In the genomic region with DNA sequence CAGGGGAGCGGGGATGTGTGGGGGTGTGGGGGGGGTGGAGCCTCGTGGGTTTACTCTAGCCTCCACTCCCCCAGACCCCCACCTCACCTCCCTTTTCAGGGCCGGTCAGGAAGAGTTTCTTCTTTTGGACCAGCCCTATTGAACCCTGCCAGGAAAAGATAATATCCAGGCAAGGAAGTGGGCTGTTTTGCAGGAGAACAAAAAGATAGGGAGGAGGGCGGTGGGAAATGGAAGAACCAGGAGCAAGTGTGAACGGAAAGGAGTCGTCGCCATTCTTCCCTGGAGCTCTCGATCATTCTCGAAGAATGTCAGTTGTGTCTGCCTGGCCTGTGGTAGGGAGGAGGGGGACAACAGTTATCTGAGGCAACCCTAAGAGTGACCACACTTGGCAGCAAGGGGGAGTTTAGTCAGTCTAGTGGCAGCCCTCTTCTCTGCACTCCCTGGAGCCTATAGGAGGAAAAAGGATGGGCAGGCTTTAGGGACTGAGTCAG, we compare ENCODE assay signal across 9 mouse cellular contexts. TPM values are rescaled to one million over a fixed set of nuclear protein-coding genes. Genes with fewer than 3 reads are reported as not detected.
DNase-seq lines count a peak whose midpoint lies in the region; ATAC-seq and TF ChIP-seq lines count a peak whose summit lies in the region.
"Had no signal": no experiment of that assay in that cellular context is flagged by ENCODE, and none has a peak within 500 bp of the region (broad histone marks: within the 10 kb centered on the region; RNA-seq: fewer than 3 reads in every experiment).

No protein-coding gene starts in this region.

- H3K27me3 ChIP-seq in heart, embryonic 13.5 days (replicated peaks) = no peaks in the 10 kb centered on the region
- H3K27me3 ChIP-seq in midbrain, embryonic 13.5 days = no peaks in the 10 kb centered on the region

- H3K4me2 ChIP-seq in heart, embryonic 13.5 days = peak overlapping the region; percentile 90
- H3K4me2 ChIP-seq in midbrain, embryonic 13.5 days (replicated peaks) = peak overlapping the region; percentile 97

- H3K9me3 ChIP-seq in heart, embryonic 13.5 days = no peaks in the 10 kb centered on the region
- H3K9me3 ChIP-seq in midbrain, embryonic 13.5 days = no peaks in the 10 kb centered on the region

- intact Hi-C loops in gastrocnemius, adult 2 months (cut with DNase I) = no loop called here

- peaks cover 78% of the 10 kb centered on the region for H3K4me1 ChIP-seq in heart, embryonic 13.5 days
- peaks cover 77% of the 10 kb centered on the region for H3K4me1 ChIP-seq in midbrain, embryonic 13.5 days (replicated peaks)

- no peak for ATAC-seq in heart, embryonic 13.5 days (ENCODE audit: extremely low read depth, insufficient number of reproducible peaks, low FRiP score, low TSS enrichment)
- ATAC-seq in midbrain, embryonic 13.5 days = no peak

- TF ChIP-seq CTCF in gastrocnemius, adult 2 months (IDR thresholded peaks at IDR 0.05) = no peak

- no peak for DNase-seq in gastrocnemius, adult 2 months
- DNase-seq in gastrocnemius, adult 18-20 months (ENCODE audit: low spot score) = no peak
- DNase-seq in kidney, postnatal 10 days = peak; percentile 67
- DNase-seq in frontal cortex, adult 2 months (ENCODE audit: extremely low spot score in 1 of 2, low spot score in 1 of 2) = no peak
- no peak for DNase-seq in cerebellum, postnatal 14 days
- DNase-seq in right cerebral cortex, adult 18-20 months = no peak

- 3% methylated on average over 9 of the region's 9 CpGs for WGBS in heart, embryonic 13.5 days
- WGBS in midbrain, embryonic 13.5 days = 38% methylated on average over 9 of the region's 9 CpGs

- peak overlapping the region; percentile 99 for H3K9ac ChIP-seq in heart, embryonic 13.5 days
- H3K9ac ChIP-seq in midbrain, embryonic 13.5 days (replicated peaks) = peak overlapping the region; percentile 100

- peak overlapping the region; percentile 99 for H3K27ac ChIP-seq in gastrocnemius, adult 2 months
- peak overlapping the region; percentile 99 for H3K27ac ChIP-seq in heart, embryonic 13.5 days (replicated peaks)
- H3K27ac ChIP-seq in midbrain, embryonic 13.5 days = peak overlapping the region; percentile 73

- peak overlapping the region; percentile 99 for H3K4me3 ChIP-seq in gastrocnemius, adult 2 months
- H3K4me3 ChIP-seq in heart, embryonic 13.5 days = peak overlapping the region; percentile 92
- peak overlapping the region; percentile 93 for H3K4me3 ChIP-seq in midbrain, embryonic 13.5 days (replicated peaks)
- H3K4me3 ChIP-seq: erythroblast, embryonic 14.5 days had no signal

- H3K36me3 ChIP-seq in heart, embryonic 13.5 days = peaks cover 71% of the 10 kb centered on the region
- peaks cover 71% of the 10 kb centered on the region for H3K36me3 ChIP-seq in midbrain, embryonic 13.5 days

RNA-seq across cellular contexts. Expression of gene Amotl2, which starts 5.6 kb away (rescaled TPM):
- 10 to 100 TPM; 13.7 to 28.5 TPM for total RNA-seq in gastrocnemius, adult 2 months (2021)
- 10 to 100 TPM; 16.8 to 18.2 TPM for total RNA-seq in gastrocnemius, adult 18-20 months (2021)
- polyA plus RNA-seq in heart, embryonic 13.5 days (2015; fragmentation: Nextera tagmentation; extraction: Ambion mirVana) = 35.9 and 36.6 TPM in 2 replicates
- polyA plus RNA-seq in midbrain, embryonic 13.5 days (2015; fragmentation: Nextera tagmentation; extraction: Ambion mirVana) = 65.0 and 80.6 TPM in 2 replicates
- polyA plus RNA-seq in frontal cortex, adult 2 months (2012; rRNA removed) = 13.9 and 14.1 TPM in 2 replicates
